Mouse (Mus musculus): ENCODE results near the gene Kcnk4. TPM values are rescaled to one million over a fixed set of nuclear protein-coding genes. Genes with fewer than 3 reads are reported as not detected.
A peak's percentile ranks its signal among the peaks of the same experiment; 100 is the strongest.

Kcnk4 gene
- total RNA-seq, 1 experiment from 2014 or later: 0.93 TPM

DNA sequence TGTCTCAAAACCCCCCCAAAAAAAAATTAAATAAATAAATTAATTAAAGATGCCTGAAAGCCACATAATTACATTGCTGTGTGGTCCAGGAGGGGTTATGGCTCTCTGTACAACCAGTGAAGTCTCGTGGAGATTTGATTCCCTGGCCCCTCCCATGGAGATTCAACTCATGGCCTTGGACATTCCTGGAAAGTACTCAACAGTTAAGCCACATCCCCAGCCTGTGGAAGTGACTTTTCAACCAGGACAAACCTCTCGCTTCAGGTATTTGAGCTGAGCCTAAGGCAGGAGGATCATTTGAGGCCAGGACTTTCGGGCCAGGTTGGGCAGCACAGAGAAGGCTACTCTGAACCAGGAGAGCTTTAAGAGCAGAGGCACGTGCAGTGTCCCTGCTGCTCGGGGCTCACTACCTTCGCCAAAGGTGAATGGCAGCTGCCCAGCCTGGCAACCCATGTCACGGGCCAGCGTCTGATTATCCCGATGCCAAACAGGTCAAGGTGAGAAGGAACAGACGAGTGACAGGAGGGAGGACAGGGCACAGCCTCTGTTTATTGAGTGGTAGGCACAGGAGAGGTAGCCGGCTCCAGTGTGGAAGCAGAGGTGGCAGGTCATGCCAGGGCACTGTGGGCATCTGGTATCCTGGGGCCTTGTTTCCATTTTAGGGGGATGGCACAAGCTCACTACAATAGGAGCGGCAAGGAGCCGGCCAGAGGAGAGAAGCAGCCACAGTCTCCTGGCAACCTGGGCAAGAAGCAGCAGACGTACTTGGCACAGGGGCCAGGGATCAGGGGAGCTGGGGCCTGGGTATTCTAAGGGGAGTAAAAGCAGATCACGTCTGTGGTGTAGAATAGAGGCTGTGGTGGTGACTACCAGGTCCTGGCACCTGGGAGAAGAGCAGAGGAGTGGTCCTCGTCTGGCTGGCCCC is 3.5 kb upstream of the Kcnk4 start:
- no peak for DNase-seq

DNA sequence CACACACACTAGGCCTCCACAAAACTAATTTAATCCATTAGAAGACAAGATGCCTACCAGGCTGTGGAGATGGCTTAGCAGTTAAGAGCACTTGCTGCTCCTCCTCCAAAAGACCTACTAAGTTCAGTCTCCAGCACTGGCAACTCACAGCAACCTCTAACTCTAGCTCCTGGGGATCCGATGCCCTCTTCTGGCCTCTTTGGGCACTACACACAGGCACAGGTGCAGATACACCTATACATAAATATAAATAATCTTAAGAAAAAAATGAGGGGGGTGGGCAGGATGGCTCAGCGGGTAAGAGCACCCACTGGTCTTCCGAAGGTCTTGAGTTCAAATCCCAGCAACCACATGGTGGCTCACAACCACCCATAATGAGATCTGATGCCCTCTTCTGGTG is 2.0 kb upstream of the Kcnk4 start:
- DNase-seq: no peak

DNA sequence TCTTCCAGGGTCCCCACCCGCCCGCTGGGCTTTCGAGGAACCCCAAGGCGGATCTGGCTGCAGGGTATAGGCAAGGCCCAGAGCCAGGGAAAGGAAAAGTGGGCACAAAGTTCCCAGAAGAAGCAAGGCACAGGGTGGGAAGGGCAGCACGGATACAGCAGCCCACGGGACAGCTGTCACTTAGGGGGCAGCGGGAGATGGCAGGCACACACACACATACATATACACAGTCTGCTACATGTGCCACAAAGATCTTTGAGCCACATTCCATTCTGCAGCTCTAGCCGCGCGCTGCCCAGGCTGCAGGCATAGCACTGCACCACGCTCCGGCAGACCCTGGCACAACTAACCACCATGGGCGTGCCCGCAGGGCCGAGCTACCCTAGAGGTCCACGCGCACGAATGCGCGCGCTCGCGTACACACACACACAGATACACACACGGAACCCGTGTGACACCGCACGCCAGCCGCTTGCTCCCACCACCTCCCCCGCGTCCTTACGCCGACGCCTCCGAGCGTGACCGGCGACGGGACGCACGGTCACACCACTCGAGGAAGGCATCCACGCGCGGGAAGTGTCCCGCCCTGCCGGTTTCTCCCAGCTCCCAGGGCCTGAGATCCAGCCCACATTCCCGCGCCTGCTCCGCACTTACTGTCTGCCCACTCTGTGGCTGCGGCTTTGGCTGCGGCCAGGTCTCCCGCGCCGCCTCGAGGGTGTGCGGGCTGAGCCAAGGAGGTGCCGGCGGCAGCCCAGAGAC is 700 bp downstream of the Kcnk4 start:
- DNase-seq: peak; percentile 62

GRCm38 (mm10) chr19:6933102-6933435 is 1.2 kb downstream of the Kcnk4 start:
- DNase-seq: no peak

GRCm38 (mm10) chr19:6932018-6932417 is 2.3 kb downstream of the Kcnk4 start:
- DNase-seq: no peak

DNA sequence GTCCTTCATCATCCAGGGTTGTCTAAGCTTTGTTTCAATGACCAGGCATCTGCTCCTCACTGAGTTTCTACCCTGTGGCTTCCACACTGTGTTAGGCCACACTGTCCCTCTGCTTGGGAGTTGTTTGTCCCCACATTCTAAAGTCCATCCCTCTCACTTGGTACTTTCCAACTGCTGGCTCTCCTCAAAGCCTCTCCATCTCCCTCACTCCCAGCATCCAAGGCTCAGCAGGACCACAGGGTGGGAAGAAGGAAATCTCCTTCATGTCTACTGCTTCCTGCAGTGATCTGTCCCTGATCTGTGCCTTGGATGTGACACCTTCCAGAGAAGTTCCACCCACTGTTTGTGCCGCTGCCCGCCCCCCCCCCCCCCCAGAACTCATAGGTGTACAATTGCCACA is 3.3 kb downstream of the Kcnk4 start:
- no peak for DNase-seq

DNA sequence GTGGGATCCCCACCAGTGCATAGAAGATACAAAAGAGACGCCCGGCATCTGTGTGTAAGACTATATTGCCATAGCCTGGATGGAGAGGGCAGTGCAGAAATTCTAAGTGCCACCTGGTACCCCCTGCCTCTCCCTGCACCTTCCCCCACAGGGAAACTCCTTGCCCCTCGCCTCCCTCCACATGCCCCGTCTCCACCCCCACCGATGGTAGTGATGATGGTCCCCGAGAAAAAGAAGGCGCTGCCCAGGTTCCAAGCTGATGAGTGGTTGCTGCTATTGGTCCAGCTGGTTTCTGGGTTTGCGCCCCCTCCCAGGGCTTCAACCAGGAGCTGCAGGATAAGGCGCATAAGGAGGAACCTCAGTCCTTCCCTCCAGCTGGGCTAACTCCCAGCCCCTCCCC is 6.2 kb downstream of the Kcnk4 start:
- no peak for DNase-seq

DNA sequence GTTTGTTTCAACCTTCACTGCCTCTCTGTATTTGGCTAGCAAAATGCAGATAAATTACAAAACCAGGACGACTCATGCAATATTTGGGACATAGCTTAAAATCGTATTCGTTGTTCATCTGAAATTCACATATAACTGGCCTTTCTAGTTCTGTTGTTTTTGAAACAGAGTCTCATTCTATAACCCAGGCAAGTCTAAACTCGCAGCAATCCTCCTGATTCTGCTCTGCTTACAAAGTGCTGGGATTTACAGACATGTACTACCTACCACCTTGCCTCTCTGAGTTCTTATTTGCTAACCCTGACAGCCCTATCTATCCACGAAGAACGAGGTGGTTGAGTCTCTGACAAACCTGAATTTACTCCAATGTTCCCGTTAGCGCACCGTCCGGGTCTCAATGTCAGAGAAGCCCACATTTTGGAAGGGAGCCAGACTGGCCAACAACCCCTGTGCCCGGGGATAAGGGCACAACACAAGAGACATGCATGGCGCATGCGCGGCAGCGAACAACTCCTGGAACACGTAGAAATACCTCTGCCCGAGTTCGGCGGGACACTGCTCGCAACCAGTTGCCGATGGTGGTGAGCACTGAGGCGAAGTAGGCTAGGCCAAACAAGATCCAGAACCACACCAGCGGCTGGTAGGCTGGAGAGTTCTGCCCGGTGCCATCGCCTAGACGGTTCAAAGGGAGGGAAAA is 7.6 kb downstream of the Kcnk4 start:
- DNase-seq: peak; percentile 64

DNA sequence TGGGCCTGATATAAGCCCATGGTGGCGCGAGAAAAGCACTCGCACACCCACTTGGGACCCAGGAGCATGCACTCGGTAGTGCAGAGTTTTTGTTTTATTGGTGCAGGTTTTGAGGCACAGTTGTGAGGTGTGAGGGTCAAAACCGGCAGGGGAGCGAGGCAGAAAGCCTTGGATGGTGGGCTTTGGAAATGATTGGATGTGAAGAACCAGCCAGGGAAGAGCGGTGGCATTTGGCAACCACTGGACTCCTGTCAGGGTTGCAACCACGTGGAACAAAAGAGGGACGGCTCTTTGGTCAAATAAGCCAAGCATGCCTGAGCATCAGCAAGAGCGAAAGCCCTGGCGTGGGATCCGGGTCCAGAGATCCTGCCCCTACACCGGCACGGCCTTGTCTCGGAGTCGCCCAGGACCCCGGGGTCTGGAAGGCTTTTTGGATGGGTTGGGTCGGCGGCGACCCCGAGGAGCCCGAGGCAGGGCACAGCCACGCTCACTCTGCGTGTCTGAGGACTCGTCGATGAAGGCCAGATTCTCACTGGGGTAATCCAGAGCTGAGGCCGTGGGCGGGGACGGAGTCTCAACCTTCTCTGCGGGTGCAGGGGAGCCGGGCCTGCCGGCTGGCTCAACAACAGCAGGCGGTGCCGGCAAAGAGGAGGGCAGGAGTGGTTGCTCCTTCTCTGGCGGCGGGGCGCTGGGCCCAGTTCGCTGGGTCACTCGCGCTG is 8.5 kb downstream of the Kcnk4 start:
- DNase-seq: no peak

DNA sequence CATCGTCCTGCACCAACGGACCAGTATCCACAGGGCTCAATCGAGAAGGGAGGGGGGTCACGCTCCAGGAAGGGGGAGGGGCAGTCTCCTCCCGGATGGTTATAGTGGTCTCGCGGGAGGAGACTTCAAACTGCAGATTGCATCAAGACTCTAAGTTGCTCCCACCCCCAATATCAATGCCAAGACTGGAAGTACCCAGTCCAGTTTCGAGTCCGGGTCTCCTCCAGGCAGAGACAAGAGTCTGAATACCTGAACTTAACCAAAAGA is 9.1 kb downstream of the Kcnk4 start, which contains the start of gene Catsperz:
Gene Catsperz (minus strand): TSS at position 74 of the 267 bp plus-strand sequence.
- no peak for DNase-seq

DNA sequence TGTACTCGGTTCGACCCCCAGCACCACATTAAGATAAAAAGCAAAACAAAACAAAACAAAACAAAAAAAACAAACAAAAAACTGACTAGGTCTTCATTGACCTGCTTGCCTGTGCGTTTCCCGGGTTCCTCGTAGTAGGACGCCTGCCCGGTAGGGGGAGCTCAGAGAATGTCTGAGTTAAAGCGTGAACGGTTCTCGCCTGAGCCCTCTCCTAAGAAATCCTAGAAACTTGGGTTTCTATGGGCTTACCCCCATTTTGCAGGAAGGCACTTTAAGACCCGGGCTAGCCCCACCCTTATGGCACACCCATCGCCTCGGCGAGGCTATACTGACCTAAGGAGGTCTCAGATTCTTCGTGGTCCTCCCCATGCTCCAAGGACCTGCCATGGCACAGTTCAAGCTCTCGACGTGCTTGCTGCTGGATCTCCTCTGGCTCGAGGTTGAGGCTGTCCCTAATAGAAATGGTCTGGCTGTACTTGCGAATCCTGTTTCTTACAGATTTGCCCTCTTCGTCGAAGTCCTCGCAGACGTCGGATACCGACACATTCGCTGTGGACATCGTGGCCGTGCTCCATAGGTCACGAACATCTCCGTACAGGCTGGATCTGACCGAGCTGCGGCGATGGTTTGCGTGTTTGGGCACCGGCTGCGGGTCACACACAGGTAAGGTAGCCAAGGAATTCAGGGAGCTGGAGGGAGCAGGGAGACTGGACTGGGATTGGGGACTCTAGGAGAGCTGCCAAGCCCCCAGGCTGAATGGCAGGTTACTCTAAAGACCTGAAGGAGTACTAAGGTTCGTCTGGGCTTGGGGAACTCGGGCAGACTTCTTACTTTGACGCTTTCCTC is 9.6 kb downstream of the Kcnk4 start:
- DNase-seq: peak; percentile 93

GRCm38 (mm10) chr19:6922901-6923735 is 11.2 kb downstream of the Kcnk4 start:
- DNase-seq: no peak

DNA sequence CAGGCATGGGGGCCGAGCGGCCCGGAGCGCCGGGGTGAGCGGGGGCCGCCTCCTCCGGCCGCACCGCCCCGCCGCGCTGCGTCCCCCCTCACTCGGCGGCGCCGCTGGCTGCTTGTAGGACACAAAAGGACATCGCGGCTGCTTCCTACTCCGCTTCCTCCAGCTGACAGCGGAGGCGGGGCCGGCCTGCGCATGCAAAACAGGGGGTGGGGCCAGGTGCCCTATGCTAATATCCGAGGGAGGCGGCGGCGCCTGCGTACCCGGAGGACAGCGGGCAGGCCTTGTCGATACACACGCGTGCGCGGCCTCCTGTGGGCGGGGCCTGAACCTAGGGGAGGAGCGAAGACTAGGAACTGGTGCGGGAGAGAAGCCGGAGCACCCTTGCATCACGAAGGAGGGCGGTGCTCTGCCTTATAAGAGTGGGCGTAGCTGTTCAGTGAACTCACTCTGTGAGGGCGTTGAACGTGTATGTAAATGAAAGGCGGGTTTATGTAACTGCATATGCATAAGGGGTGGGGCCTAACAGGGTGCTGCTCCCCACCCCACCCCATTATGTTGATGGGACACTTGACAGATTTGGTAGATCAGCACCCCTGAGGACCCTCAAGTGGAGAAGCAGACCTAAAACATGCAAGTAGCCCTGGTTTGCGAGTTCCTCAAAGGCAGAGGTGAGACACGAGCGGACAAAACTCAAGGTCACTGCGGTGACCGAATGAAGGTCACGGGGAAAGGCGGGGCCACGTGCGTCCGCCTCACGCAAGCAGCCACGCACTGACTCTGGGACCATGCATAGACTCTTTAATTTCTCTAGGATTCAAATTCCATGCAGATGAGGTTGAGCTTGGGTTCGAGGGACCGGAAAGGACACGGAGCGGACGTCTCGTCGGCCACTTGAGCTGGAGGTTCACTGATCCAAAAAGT is 12.4 kb downstream of the Kcnk4 start, which contains the start of gene Esrra:
Gene Esrra (minus strand): TSS at position 167 of the 921 bp plus-strand sequence.
- DNase-seq: peak; percentile 100

- DNase-seq: peak; percentile 67
These were observed 13.3 kb downstream of the Kcnk4 start for GRCm38 (mm10) chr19:6920741-6921636.

DNA sequence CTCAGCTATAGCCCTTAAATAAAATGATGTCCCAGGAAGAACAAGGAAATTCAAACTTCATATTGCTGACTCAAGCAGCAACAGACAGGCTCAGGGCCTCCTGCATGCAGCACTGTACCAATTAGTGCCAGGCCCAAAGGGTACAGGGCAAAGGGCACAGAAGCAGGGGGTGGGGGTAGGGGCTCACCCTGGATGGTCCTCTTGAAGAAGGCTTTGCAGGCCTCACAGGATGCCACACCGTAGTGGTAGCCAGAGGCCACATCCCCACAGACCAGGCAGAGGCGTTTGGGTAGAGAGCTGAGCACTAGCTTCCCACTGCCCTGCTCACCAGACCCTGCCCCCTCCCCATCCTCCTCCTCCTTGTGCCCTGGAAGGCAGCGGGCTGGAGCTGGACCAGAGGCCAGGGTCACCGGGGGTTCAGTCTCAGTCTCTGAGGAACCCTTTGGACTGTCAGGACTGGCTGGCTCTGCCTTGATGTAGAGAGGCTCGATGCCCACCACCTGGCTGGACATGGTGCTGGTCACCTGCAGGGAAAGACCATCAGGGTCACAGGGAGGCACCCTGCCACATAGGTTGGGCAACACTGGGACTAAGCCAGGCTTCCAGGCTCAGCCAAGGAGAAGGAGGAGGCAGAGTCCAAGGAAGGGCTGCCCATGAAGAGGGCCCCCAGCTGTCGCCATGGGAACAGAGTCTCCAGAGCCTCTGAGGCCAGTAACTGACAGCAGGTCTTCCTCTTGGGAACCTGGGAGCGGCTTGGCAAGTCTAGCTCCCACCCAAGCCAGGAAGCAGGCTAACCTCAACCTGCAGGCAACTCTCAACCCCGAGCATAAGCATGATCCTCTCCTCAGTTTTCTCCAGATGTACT is 14.2 kb downstream of the Kcnk4 start:
- peak; percentile 84 for DNase-seq

- no peak for DNase-seq
These were observed 14.9 kb downstream of the Kcnk4 start for GRCm38 (mm10) chr19:6919431-6919830.

DNA sequence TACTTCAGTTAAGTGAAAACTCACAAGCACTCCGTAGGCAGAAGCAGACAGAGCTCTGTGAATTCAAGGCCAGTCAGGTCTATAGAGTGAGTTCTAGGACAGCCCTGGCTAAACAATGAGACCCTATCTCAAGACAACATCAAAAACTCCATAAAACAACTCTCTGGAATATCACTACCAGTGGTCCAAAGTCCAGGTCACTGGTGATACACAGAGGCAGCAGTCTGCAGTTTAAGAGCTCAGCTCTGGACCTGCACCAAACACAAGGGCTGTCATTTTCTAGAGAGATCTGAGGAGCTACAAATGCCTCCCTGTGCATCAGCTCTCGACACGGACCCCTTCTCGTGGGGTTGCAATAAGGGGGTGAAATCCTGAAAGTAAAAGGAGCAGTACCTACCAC is 16.0 kb downstream of the Kcnk4 start:
- DNase-seq: no peak

Data from adrenal gland, postnatal 14 days (tissue).